In the genomic region with DNA sequence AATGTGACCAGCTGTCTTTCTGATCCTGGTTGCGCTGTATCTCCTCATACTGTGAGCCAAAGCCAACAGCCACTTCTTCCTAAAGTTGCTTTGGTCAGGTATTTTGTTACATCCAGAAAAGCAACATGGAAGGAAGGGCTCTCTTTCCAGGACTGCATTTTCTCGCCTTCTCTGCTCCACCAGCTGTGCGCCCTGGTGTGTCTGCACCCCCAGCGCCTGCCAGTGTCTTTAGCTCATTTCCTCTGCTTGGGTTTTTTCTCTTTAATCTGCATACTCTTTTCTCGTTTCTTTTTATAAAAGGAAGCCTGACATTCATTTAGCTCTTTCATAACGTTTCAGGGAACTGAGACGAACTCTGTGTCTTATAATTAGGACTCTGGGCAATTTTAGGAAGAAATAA, we compare ENCODE assay signal across 14 mouse cellular contexts.
A peak's percentile ranks its signal among the peaks of the same experiment; 100 is the strongest.
DNase-seq lines count a peak whose midpoint lies in the region; ATAC-seq lines count a peak whose summit lies in the region.
"Had no signal": no experiment of that assay in that cellular context is flagged by ENCODE, and none has a peak within 500 bp of the region (broad histone marks: within the 10 kb centered on the region; RNA-seq: fewer than 3 reads in every experiment).

No protein-coding gene starts in this region.

- no peak for DNase-seq in embryonic facial prominence, embryonic 14.5 days (ENCODE audit: low spot score)
- DNase-seq in embryonic facial prominence, embryonic 10.5 days (ENCODE audit: low spot score) = no peak
- peak; percentile 59 to 62 for DNase-seq in right cerebral cortex, adult 2 months (ENCODE audit: low spot score in 2 of 2)
- no peak for DNase-seq in right cerebral cortex, postnatal 14 days
- DNase-seq in telencephalon, adult 2 months (ENCODE audit: low read depth, low spot score) = peak; percentile 82
- no peak for DNase-seq in neural tube, embryonic 10.5 days (ENCODE audit: extremely low spot score, low spot score)
- no peak for DNase-seq in gastrocnemius, postnatal 36 days
- no peak for DNase-seq in urinary bladder, postnatal 10 days (ENCODE audit: low spot score)
- DNase-seq: adrenal gland, postnatal 25 days; cerebellum, postnatal 25 days had no signal

- no peaks in the 10 kb centered on the region for H3K36me3 ChIP-seq in embryonic facial prominence, embryonic 14.5 days (ENCODE audit: control insufficient read depth, insufficient read depth, low read length)
- no peaks in the 10 kb centered on the region for H3K36me3 ChIP-seq in embryonic facial prominence, embryonic 10.5 days (replicated peaks)
- H3K36me3 ChIP-seq: hindbrain, embryonic 12.5 days; limb, embryonic 12.5 days; midbrain, embryonic 10.5 days; stomach, embryonic 15.5 days had no signal

- H3K4me1 ChIP-seq in embryonic facial prominence, embryonic 14.5 days (ENCODE audit: control insufficient read depth, insufficient read depth, low read length) = no peaks in the 10 kb centered on the region
- H3K4me1 ChIP-seq in embryonic facial prominence, embryonic 10.5 days = no peaks in the 10 kb centered on the region
- H3K4me1 ChIP-seq: hindbrain, embryonic 12.5 days; limb, embryonic 12.5 days; midbrain, embryonic 10.5 days; stomach, embryonic 15.5 days had no signal

- H3K4me2 ChIP-seq in embryonic facial prominence, embryonic 14.5 days (ENCODE audit: low read depth, low read length) = no peak overlapping the region
- H3K4me2 ChIP-seq: hindbrain, embryonic 12.5 days; limb, embryonic 12.5 days; stomach, embryonic 15.5 days had no signal

- H3K27ac ChIP-seq in embryonic facial prominence, embryonic 14.5 days (replicated peaks; ENCODE audit: low read depth, low read length) = peak overlapping the region; percentile 11; the same call in 1 of the 2 replicates
- H3K27ac ChIP-seq in embryonic facial prominence, embryonic 10.5 days (replicated peaks) = no peak overlapping the region
- H3K27ac ChIP-seq: hindbrain, embryonic 12.5 days; limb, embryonic 12.5 days; midbrain, embryonic 10.5 days; stomach, embryonic 15.5 days had no signal

- 60% methylated on average over 7 of the region's 7 CpGs for WGBS in embryonic facial prominence, embryonic 14.5 days
- WGBS in embryonic facial prominence, embryonic 10.5 days = 77% methylated on average over 7 of the region's 7 CpGs

- H3K4me3 ChIP-seq in embryonic facial prominence, embryonic 14.5 days (ENCODE audit: low read depth, low read length) = no peak overlapping the region
- H3K4me3 ChIP-seq in embryonic facial prominence, embryonic 10.5 days = no peak overlapping the region
- H3K4me3 ChIP-seq: hindbrain, embryonic 12.5 days; limb, embryonic 12.5 days; midbrain, embryonic 10.5 days; stomach, embryonic 15.5 days had no signal

- no peaks in the 10 kb centered on the region for H3K27me3 ChIP-seq in embryonic facial prominence, embryonic 14.5 days (replicated peaks; ENCODE audit: control insufficient read depth, insufficient read depth, low read length)
- no peaks in the 10 kb centered on the region for H3K27me3 ChIP-seq in embryonic facial prominence, embryonic 10.5 days (replicated peaks; ENCODE audit: low read depth, poor library complexity, severe bottlenecking)
- H3K27me3 ChIP-seq: hindbrain, embryonic 12.5 days; limb, embryonic 12.5 days; stomach, embryonic 15.5 days had no signal

- ATAC-seq in embryonic facial prominence, embryonic 14.5 days (ENCODE audit: low read depth) = no peak

- no peaks in the 10 kb centered on the region for H3K9me3 ChIP-seq in embryonic facial prominence, embryonic 14.5 days (ENCODE audit: control insufficient read depth, low read length)
- H3K9me3 ChIP-seq in embryonic facial prominence, embryonic 10.5 days = no peaks in the 10 kb centered on the region
- H3K9me3 ChIP-seq: hindbrain, embryonic 12.5 days; limb, embryonic 12.5 days; midbrain, embryonic 10.5 days; stomach, embryonic 15.5 days had no signal

- H3K9ac ChIP-seq in embryonic facial prominence, embryonic 14.5 days (ENCODE audit: low read depth, low read length) = no peak overlapping the region
- H3K9ac ChIP-seq: hindbrain, embryonic 12.5 days; limb, embryonic 12.5 days; stomach, embryonic 15.5 days had no signal

- intact Hi-C loops in gastrocnemius, postnatal 36 days (cut with DNase I) = no loop called here

Comparison
In these comparisons a context has a peak if more than half of its experiments do, and no peak if none do; other contexts are left out.
1. DNase-seq: peak in right cerebral cortex, adult 2 months (2 of 2) and telencephalon, adult 2 months (single experiment); none in embryonic facial prominence, embryonic 14.5 days (single experiment), embryonic facial prominence, embryonic 10.5 days (single experiment), right cerebral cortex, postnatal 14 days (single experiment), neural tube, embryonic 10.5 days (single experiment), gastrocnemius, postnatal 36 days (0 of 2) and urinary bladder, postnatal 10 days (single experiment).